Mouse (Mus musculus) intestine, embryonic 16.5 days (tissue): ENCODE measurements around the gene St7. TPM values are rescaled to one million over a fixed set of nuclear protein-coding genes. Genes with fewer than 3 reads are reported as not detected.

ENCODE experiments used
- ATAC-seq: fragments of 200-750 bp; cut with Nextera tagmentation; 2 replicates; pipeline ENCODE4 v1.8.0; 2017; ENCODE audit warnings: moderate TSS enrichment, moderate library complexity
- H3K27ac ChIP-seq: fragments of 300-500 bp; sonication (generic); 2 replicates; pipeline ENCODE4 v1.5.1; 2014; ENCODE audit warnings: mild to moderate bottlenecking, low read length
- H3K27me3 ChIP-seq: fragments of 300-500 bp; sonication (generic); replicated peaks from 2 replicates; pipeline ENCODE4 v1.6.1; 2014; ENCODE audit warnings: low read length, control low read depth, mixed read lengths; ENCODE audit not compliant: control insufficient read depth, insufficient read depth
- H3K36me3 ChIP-seq: fragments of 300-500 bp; sonication (generic); 2 replicates; pipeline ENCODE4 v1.6.1; 2014; ENCODE audit warnings: low read length, control low read depth; ENCODE audit not compliant: control insufficient read depth, insufficient read depth
- H3K4me1 ChIP-seq: fragments of 300-500 bp; sonication (generic); 2 replicates; pipeline ENCODE4 v1.6.1; 2014; ENCODE audit warnings: low read length, control low read depth, mixed read lengths; ENCODE audit not compliant: control insufficient read depth, insufficient read depth
- H3K4me2 ChIP-seq: fragments of 300-500 bp; sonication (generic); 2 replicates; pipeline ENCODE4 v1.6.1; 2014; ENCODE audit warnings: low read depth, low read length, control low read depth
- H3K4me3 ChIP-seq: fragments of 300-500 bp; sonication (generic); 2 replicates; pipeline ENCODE4 v1.5.1; 2014; ENCODE audit warnings: mild to moderate bottlenecking, low read length
- H3K9ac ChIP-seq: fragments of 300-500 bp; sonication (generic); 2 replicates; pipeline ENCODE4 v1.6.1; 2014; ENCODE audit warnings: low read depth, low read length
- H3K9me3 ChIP-seq: fragments of 300-500 bp; sonication (generic); 2 replicates; pipeline ENCODE4 v1.6.1; 2016; ENCODE audit warnings: low read length, control low read depth; ENCODE audit not compliant: control insufficient read depth
- WGBS: fragments of 180-500 bp; shearing (Covaris S2); extraction: QIAGEN DNeasy Blood & Tissue Kit; methylation state at CpG from one replicate; pipeline ENCODE4 v1.1.7; 2014; 5-methylcytosine and 5-hydroxymethylcytosine counted together
- polyA plus RNA-seq: library from polyadenylated mRNA; unstranded; fragments of >200 nt; fragmentation: Nextera tagmentation; extraction: Ambion mirVana; gene quantifications from 2 replicates; pipeline ENCODE4 v1.2.1, GENCODE M21; 2015

St7 gene
- polyA plus RNA-seq, 1 experiment from 2014 or later, result 20.5 TPM

DNA sequence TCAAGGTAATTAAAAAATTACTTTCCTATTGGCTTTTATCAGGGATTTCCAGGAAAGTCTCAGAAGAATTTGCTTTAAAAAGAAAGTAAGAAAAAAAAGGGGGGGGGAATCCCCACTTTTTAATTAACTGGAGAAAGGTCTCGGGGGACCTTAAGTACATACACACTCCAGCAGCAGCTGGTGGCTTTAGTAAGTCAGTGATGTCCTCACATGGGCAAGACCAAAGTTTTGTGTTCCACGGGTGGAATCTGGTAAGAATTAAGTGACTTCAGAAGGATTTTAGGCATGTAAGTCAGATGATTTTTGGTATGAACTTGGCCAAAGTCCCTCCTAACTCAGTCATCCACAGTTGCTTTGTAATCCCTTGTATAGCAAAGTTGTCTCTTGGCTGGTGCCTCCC lies 92.5 kb downstream of the St7 start:
- H3K4me1 ChIP-seq, result no peaks in the 10 kb centered on the region
- ATAC-seq, result no peak
- H3K4me3 ChIP-seq, result no peak overlapping the region
- H3K4me2 ChIP-seq, result no peak overlapping the region
- H3K36me3 ChIP-seq, result no peaks in the 10 kb centered on the region
- H3K27ac ChIP-seq, result no peak overlapping the region
- H3K27me3 ChIP-seq, result no peaks in the 10 kb centered on the region
- H3K9ac ChIP-seq, result no peak overlapping the region
- 72% methylated on average over 2 of the region's 2 CpGs for WGBS
- no peaks in the 10 kb centered on the region for H3K9me3 ChIP-seq

GRCm38 (mm10) chr6:17787810-17788209 lies 95.1 kb downstream of the St7 start:
- ATAC-seq, result no peak
- Histone ChIP-seq H3K4me3 (no peak overlapping the region), H3K27ac (no peak overlapping the region), H3K4me1 (no peaks in the 10 kb centered on the region), H3K9me3 (no peaks in the 10 kb centered on the region), H3K9ac (no peak overlapping the region), H3K36me3 (no peaks in the 10 kb centered on the region), H3K27me3 (no peaks in the 10 kb centered on the region), H3K4me2 (no peak overlapping the region)
- 71% methylated on average over 1 of the region's 1 CpGs for WGBS

GRCm38 (mm10) chr6:17790251-17790650 lies 97.5 kb downstream of the St7 start:
- Histone ChIP-seq H3K27me3 (no peaks in the 10 kb centered on the region), H3K4me1 (no peaks in the 10 kb centered on the region), H3K36me3 (no peaks in the 10 kb centered on the region), H3K27ac (no peak overlapping the region), H3K9ac (no peak overlapping the region), H3K4me2 (no peak overlapping the region), H3K4me3 (no peak overlapping the region), H3K9me3 (no peaks in the 10 kb centered on the region)
- no peak for ATAC-seq
- WGBS, result 80% methylated on average over 1 of the region's 1 CpGs

- no peaks in the 10 kb centered on the region for H3K9me3 ChIP-seq
- H3K4me1 ChIP-seq, result no peaks in the 10 kb centered on the region
- H3K36me3 ChIP-seq, result no peaks in the 10 kb centered on the region
- H3K4me2 ChIP-seq, result no peak overlapping the region
- ATAC-seq, result no peak
- H3K9ac ChIP-seq, result no peak overlapping the region
- no peak overlapping the region for H3K27ac ChIP-seq
- no peaks in the 10 kb centered on the region for H3K27me3 ChIP-seq
- no peak overlapping the region for H3K4me3 ChIP-seq
- 91% methylated on average over 3 of the region's 3 CpGs for WGBS
Observed at GRCm38 (mm10) chr6:17793471-17793870, 100.7 kb downstream of the St7 start.

GRCm38 (mm10) chr6:17797271-17797713 lies 104.6 kb downstream of the St7 start:
- Histone ChIP-seq H3K4me3 (no peak overlapping the region), H3K9ac (no peak overlapping the region), H3K9me3 (no peaks in the 10 kb centered on the region), H3K27ac (no peak overlapping the region), H3K36me3 (no peaks in the 10 kb centered on the region), H3K4me1 (no peaks in the 10 kb centered on the region), H3K27me3 (no peaks in the 10 kb centered on the region), H3K4me2 (no peak overlapping the region)
- 85% methylated on average over 5 of the region's 5 CpGs for WGBS
- no peak for ATAC-seq

- Histone ChIP-seq H3K36me3 (no peaks in the 10 kb centered on the region), H3K9me3 (no peaks in the 10 kb centered on the region), H3K4me1 (no peaks in the 10 kb centered on the region), H3K27me3 (no peaks in the 10 kb centered on the region), H3K27ac (no peak overlapping the region), H3K4me2 (no peak overlapping the region), H3K4me3 (no peak overlapping the region), H3K9ac (no peak overlapping the region)
- 84% methylated on average over 5 of the region's 5 CpGs for WGBS
- ATAC-seq, result no peak
Observed at GRCm38 (mm10) chr6:17800694-17801093, 108.0 kb downstream of the St7 start.

- ATAC-seq, result no peak
- Histone ChIP-seq H3K4me2 (no peak overlapping the region), H3K36me3 (no peaks in the 10 kb centered on the region), H3K9me3 (no peaks in the 10 kb centered on the region), H3K9ac (no peak overlapping the region), H3K4me1 (no peaks in the 10 kb centered on the region), H3K27ac (no peak overlapping the region), H3K27me3 (no peaks in the 10 kb centered on the region), H3K4me3 (no peak overlapping the region)
- 80% methylated on average over 3 of the region's 3 CpGs for WGBS
Observed at GRCm38 (mm10) chr6:17804468-17804867, 111.7 kb downstream of the St7 start.

- Histone ChIP-seq H3K36me3 (no peaks in the 10 kb centered on the region), H3K27me3 (no peaks in the 10 kb centered on the region), H3K27ac (no peak overlapping the region), H3K4me1 (no peaks in the 10 kb centered on the region), H3K9ac (no peak overlapping the region), H3K4me2 (no peak overlapping the region), H3K4me3 (no peak overlapping the region), H3K9me3 (no peaks in the 10 kb centered on the region)
- 23% methylated on average over 4 of the region's 4 CpGs for WGBS
- ATAC-seq, result no peak
Observed at GRCm38 (mm10) chr6:17806569-17806968, 113.8 kb downstream of the St7 start.

GRCm38 (mm10) chr6:17811063-17811462 lies 118.3 kb downstream of the St7 start:
- 47% methylated on average over 2 of the region's 2 CpGs for WGBS

DNA sequence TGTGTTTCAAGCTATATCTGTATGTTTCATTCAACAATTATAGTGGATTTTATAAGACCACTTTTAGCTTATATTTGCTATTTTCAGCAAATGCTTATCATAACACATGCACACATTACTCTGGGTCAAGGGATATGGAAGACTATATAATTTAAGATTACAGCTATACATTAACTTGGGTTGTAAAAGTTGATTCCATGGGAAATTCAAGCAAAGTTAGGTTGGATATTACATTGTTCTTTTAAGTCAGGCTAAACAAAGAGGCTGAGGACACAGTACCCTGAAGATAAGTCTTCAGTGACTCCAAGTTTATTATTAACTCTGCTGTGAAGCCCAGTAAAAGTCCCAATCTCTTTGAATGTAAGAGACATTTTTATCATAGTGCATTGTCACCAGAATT lies 118.8 kb downstream of the St7 start:
- peak; percentile 94 for ATAC-seq
- Histone ChIP-seq H3K4me2 (no peak overlapping the region), H3K9ac (no peak overlapping the region), H3K4me1 (peaks cover 3% of the 10 kb centered on the region; the same call in 1 of the 2 replicates), H3K36me3 (no peaks in the 10 kb centered on the region), H3K4me3 (no peak overlapping the region), H3K27ac (no peak overlapping the region), H3K27me3 (no peaks in the 10 kb centered on the region), H3K9me3 (no peaks in the 10 kb centered on the region)

More at GRCm38 (mm10) chr6:17811063-17811462, 118.3 kb downstream of the St7 start:
- H3K4me2 ChIP-seq, result peak overlapping the region; percentile 24; the same call in 1 of the 2 replicates
- peak overlapping the region; percentile 76 for H3K27ac ChIP-seq
- H3K4me1 ChIP-seq, result peaks cover 3% of the 10 kb centered on the region; the same call in 1 of the 2 replicates
- H3K4me3 ChIP-seq, result no peak overlapping the region
- H3K9ac ChIP-seq, result no peak overlapping the region
- H3K36me3 ChIP-seq, result no peaks in the 10 kb centered on the region
- peak; percentile 92 for ATAC-seq
- no peaks in the 10 kb centered on the region for H3K27me3 ChIP-seq
- no peaks in the 10 kb centered on the region for H3K9me3 ChIP-seq
